Mouse (Mus musculus) urinary bladder, postnatal 25 days (tissue): ENCODE measurements around the gene Olfr700.
"Not testable (repeated sequence)": the region's sequence is repeated elsewhere in the genome, so short reads cannot be mapped to it uniquely, and the experiment has no call there.

Source experiments
- DNase-seq: peaks from one replicate; pipeline ENCODE4 v3.0.0; 2022; ENCODE audit warnings: low spot score

Gene Olfr700

GRCm38 (mm10) chr7:106808734-106809133, at the start of gene Olfr700:
Olfr700 (minus strand) TSS chr7:106808834.
- DNase-seq = no peak

- DNase-seq = no peak
Observed at GRCm38 (mm10) chr7:106843060-106843459, 34.4 kb upstream of the Olfr700 start, which contains the start of gene Olfr703. Olfr703 (plus strand) TSS chr7:106843360.

GRCm38 (mm10) chr7:106833793-106834192, 25.2 kb upstream of the Olfr700 start, which contains the start of gene Olfr702:
Olfr702 (minus strand) TSS chr7:106833893.
- DNase-seq = no peak

- DNase-seq = no peak
Observed at GRCm38 (mm10) chr7:106818414-106818813, 9.8 kb upstream of the Olfr700 start.

- no peak for DNase-seq
Observed at GRCm38 (mm10) chr7:106815775-106816174, 7.1 kb upstream of the Olfr700 start.

GRCm38 (mm10) chr7:106813829-106814228, 5.2 kb upstream of the Olfr700 start, which contains the start of gene Olfr701:
Olfr701 (plus strand) TSS chr7:106814129.
- DNase-seq = no peak

GRCm38 (mm10) chr7:106793098-106793497, 15.5 kb downstream of the Olfr700 start, which contains the start of gene Olfr699:
Olfr699 (minus strand) TSS chr7:106793198.
- no peak for DNase-seq

- DNase-seq = no peak
Observed at GRCm38 (mm10) chr7:106788330-106788729, 20.3 kb downstream of the Olfr700 start.

GRCm38 (mm10) chr7:106761008-106761407, 47.6 kb downstream of the Olfr700 start:
- not testable (repeated sequence) for DNase-seq

- no peak for DNase-seq
Observed at GRCm38 (mm10) chr7:106758800-106759199, 49.8 kb downstream of the Olfr700 start.
